Mouse (Mus musculus) liver, postnatal 0 days (tissue): ENCODE results near the gene Robo1.

ENCODE experiments used
- CTCF ChIP-seq: sonication (generic); IDR thresholded peaks from 2 replicates; pipeline ENCODE4 v1.5.1; 2016; ENCODE audit warnings: antibody characterized with exemption, low read depth
- EP300 ChIP-seq: IDR thresholded peaks from 2 replicates; pipeline ENCODE4 v1.6.1; 2016; ENCODE audit warnings: antibody characterized with exemption, low read depth, mild to moderate bottlenecking

DNA sequence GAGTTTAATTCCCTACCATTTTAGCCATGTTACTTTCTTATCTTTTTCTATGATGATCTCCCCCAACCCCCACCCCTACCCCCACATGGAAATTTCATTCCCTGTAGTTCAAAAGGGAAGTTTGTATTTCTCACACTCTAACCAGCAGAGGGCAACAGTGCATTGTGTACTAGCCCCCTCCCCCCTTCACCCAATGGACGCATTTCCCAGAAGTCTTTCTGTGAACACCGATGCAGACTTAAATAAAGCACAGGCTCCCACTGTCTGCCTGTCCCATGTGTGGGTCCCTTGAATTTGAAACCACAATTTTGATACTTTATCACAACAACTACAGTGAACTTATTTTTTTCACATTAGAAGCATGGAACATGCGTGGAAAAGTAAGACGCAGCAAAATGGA is 341.2 kb downstream of the Robo1 start:
- TF ChIP-seq CTCF (peak; percentile 71), EP300 (no peak)
